Mouse (Mus musculus) forebrain, postnatal 0 days (tissue): ENCODE results near the gene Smim15. TPM values are rescaled to one million over a fixed set of nuclear protein-coding genes. Genes with fewer than 3 reads are reported as not detected.

Source experiments
- ATAC-seq: fragments of 200-750 bp; cut with Nextera tagmentation; 2 replicates; pipeline ENCODE4 v1.8.0; 2017; ENCODE audit warnings: mild to moderate bottlenecking, moderate library complexity
- DNase-seq: peaks from one replicate; pipeline ENCODE4 v3.0.0-alpha.2; 2015
- H3K27ac ChIP-seq: fragments of 300-500 bp; sonication (generic); 2 replicates; pipeline ENCODE4 v1.5.1; 2014; ENCODE audit warnings: low read depth, mild to moderate bottlenecking, antibody characterized with exemption, low read length, moderate library complexity, mixed read lengths
- H3K27me3 ChIP-seq: fragments of 300-500 bp; sonication (generic); 2 replicates; pipeline ENCODE4 v1.6.1; 2014; ENCODE audit warnings: mild to moderate bottlenecking, low read length, mixed read lengths; ENCODE audit not compliant: insufficient read depth
- H3K36me3 ChIP-seq: fragments of 300-500 bp; sonication (generic); 2 replicates; pipeline ENCODE4 v1.6.1; 2014; ENCODE audit warnings: mild to moderate bottlenecking, moderate library complexity; ENCODE audit not compliant: insufficient read depth
- H3K4me1 ChIP-seq: fragments of 300-500 bp; sonication (generic); 2 replicates; pipeline ENCODE4 v1.6.1; 2014; ENCODE audit warnings: antibody characterized with exemption; ENCODE audit not compliant: insufficient read depth
- H3K4me2 ChIP-seq: fragments of 300-500 bp; sonication (generic); 2 replicates; pipeline ENCODE4 v1.6.1; 2014; ENCODE audit warnings: low read depth, mild to moderate bottlenecking, moderate library complexity
- H3K4me3 ChIP-seq: fragments of 300-500 bp; sonication (generic); 2 replicates; pipeline ENCODE4 v1.5.1; 2014; ENCODE audit warnings: low read depth, low read length, mixed read lengths
- H3K9ac ChIP-seq: fragments of 300-500 bp; sonication (generic); 2 replicates; pipeline ENCODE4 v1.6.1; 2014; ENCODE audit warnings: mild to moderate bottlenecking
- H3K9me3 ChIP-seq: fragments of 300-500 bp; sonication (generic); 2 replicates; pipeline ENCODE4 v1.6.1; 2016; ENCODE audit warnings: low read length
- CTCF ChIP-seq: sonication (generic); IDR thresholded peaks from 2 replicates; pipeline ENCODE4 v1.5.1; 2016; ENCODE audit warnings: antibody characterized with exemption, control low read depth, low read depth
- WGBS: fragments of 180-500 bp; shearing (Covaris S2); extraction: QIAGEN DNeasy Blood & Tissue Kit; methylation state at CpG from one replicate; pipeline ENCODE4 v1.1.7; 2014; 5-methylcytosine and 5-hydroxymethylcytosine counted together
- polyA plus RNA-seq: library from polyadenylated mRNA; unstranded; fragments of >200 nt; fragmentation: Nextera tagmentation; extraction: Ambion mirVana; gene quantifications from 2 replicates; pipeline ENCODE4 v1.2.1, GENCODE M21; 2015
- total RNA-seq: library from RNA; depleted of rRNA; stranded (reverse); fragments of >200 nt; gene quantifications from 2 replicates; pipeline ENCODE4 v1.2.3, GENCODE M21; 2014; rRNA removed

Smim15 gene
- total RNA-seq: 40.3 and 46.5 TPM in 2 replicates
- polyA plus RNA-seq: 34.0 and 36.8 TPM in 2 replicates

GRCm38 (mm10) chr13:108044222-108044941 lies at the start of gene Smim15:
TSS of gene Smim15 (plus strand) at chr13:108044446.
- Histone ChIP-seq H3K4me1 (peaks cover 12% of the 10 kb centered on the region; the same call in 1 of the 2 replicates), H3K27ac (peak within 1 kb of the TSS; percentile 87), H3K9me3 (no peaks in the 10 kb centered on the region), H3K4me3 (peak within 1 kb of the TSS; percentile 91), H3K36me3 (no peaks in the 10 kb centered on the region), H3K27me3 (no peaks in the 10 kb centered on the region), H3K4me2 (peak within 1 kb of the TSS; percentile 63), H3K9ac (peak within 1 kb of the TSS; percentile 72)
- no peak for TF ChIP-seq CTCF
- WGBS: 1% methylated on average over 71 of the region's 71 CpGs
- ATAC-seq (peak; percentile 98), DNase-seq (peak; percentile 94)

- ATAC-seq (no peak), DNase-seq (no peak)
- no peak for TF ChIP-seq CTCF
- WGBS: 45% methylated on average over 7 of the region's 7 CpGs
- H3K4me1 ChIP-seq: no peaks in the 10 kb centered on the region
- H3K4me2 ChIP-seq: no peak overlapping the region
- no peaks in the 10 kb centered on the region for H3K9me3 ChIP-seq
- no peaks in the 10 kb centered on the region for H3K27me3 ChIP-seq
- no peak overlapping the region for H3K9ac ChIP-seq
- H3K27ac ChIP-seq: no peak overlapping the region
- no peak overlapping the region for H3K4me3 ChIP-seq
- no peaks in the 10 kb centered on the region for H3K36me3 ChIP-seq
These were observed 49.0 kb upstream of the Smim15 start for GRCm38 (mm10) chr13:107995211-107995610.

DNA sequence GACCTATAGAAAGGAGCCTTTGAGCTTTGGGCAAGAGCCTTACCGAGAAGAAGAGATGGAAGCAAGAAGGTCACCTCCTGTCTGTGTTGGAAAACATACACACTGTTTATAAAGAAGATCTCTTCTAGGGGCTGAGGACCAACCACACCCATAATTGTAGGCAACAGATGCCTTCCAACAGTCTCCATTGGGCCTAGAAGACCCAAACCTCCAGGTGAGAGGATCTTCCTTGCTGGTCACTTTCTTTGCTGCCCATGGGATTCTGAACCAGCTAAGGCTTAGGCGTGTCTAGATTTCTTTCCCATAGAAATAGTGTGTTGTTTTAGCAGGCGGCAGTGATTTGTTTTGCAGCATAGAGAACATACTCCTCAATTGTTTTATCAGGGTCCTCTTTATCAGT lies 47.9 kb upstream of the Smim15 start:
- ATAC-seq (no peak), DNase-seq (no peak)
- Histone ChIP-seq H3K4me2 (no peak overlapping the region), H3K4me3 (no peak overlapping the region), H3K4me1 (no peaks in the 10 kb centered on the region), H3K36me3 (no peaks in the 10 kb centered on the region), H3K27me3 (no peaks in the 10 kb centered on the region), H3K9ac (no peak overlapping the region), H3K27ac (no peak overlapping the region), H3K9me3 (no peaks in the 10 kb centered on the region)
- 90% methylated on average over 3 of the region's 3 CpGs for WGBS
- TF ChIP-seq CTCF: no peak

GRCm38 (mm10) chr13:108007861-108008260 lies 36.4 kb upstream of the Smim15 start:
- no peaks in the 10 kb centered on the region for H3K4me1 ChIP-seq
- H3K27ac ChIP-seq: no peak overlapping the region
- 58% methylated on average over 4 of the region's 4 CpGs for WGBS
- no peaks in the 10 kb centered on the region for H3K36me3 ChIP-seq
- H3K4me3 ChIP-seq: no peak overlapping the region
- ATAC-seq: no peak
- H3K9ac ChIP-seq: no peak overlapping the region
- DNase-seq: peak; percentile 1
- no peak overlapping the region for H3K4me2 ChIP-seq
- no peak for TF ChIP-seq CTCF
- no peaks in the 10 kb centered on the region for H3K27me3 ChIP-seq
- no peaks in the 10 kb centered on the region for H3K9me3 ChIP-seq

DNA sequence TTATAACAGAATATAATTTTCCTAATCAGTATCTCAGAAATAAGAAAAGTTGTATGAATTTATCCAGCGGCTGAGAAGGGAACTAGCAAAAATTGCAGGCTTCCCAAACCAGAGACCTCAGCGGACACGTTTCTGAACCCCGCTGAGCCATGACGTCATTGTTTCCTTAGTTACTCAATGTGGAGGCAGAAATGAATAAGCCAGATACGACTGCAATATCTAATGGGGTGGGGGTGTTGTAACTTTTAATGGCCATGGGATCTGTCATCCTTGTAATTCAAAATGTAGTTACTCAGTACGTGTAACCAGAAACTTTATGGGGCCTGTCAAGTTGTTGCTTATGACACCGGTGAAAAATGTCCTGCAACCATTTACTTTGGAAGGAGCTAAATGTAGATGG lies 31.1 kb upstream of the Smim15 start:
- 82% methylated on average over 8 of the region's 8 CpGs for WGBS
- H3K36me3 ChIP-seq: no peaks in the 10 kb centered on the region
- no peak overlapping the region for H3K27ac ChIP-seq
- H3K4me1 ChIP-seq: no peaks in the 10 kb centered on the region
- no peaks in the 10 kb centered on the region for H3K9me3 ChIP-seq
- no peak overlapping the region for H3K4me3 ChIP-seq
- H3K27me3 ChIP-seq: no peaks in the 10 kb centered on the region
- TF ChIP-seq CTCF: no peak
- DNase-seq: no peak
- no peak overlapping the region for H3K4me2 ChIP-seq
- no peak for ATAC-seq
- H3K9ac ChIP-seq: no peak overlapping the region

GRCm38 (mm10) chr13:108013839-108014238 lies 30.4 kb upstream of the Smim15 start:
- no peak for ATAC-seq
- H3K27me3 ChIP-seq: no peaks in the 10 kb centered on the region
- H3K4me2 ChIP-seq: no peak overlapping the region

GRCm38 (mm10) chr13:108015166-108015565 lies 29.1 kb upstream of the Smim15 start:
- no peaks in the 10 kb centered on the region for H3K36me3 ChIP-seq
- no peaks in the 10 kb centered on the region for H3K9me3 ChIP-seq
- TF ChIP-seq CTCF: no peak
- no peak for ATAC-seq
- no peaks in the 10 kb centered on the region for H3K4me1 ChIP-seq
- no peaks in the 10 kb centered on the region for H3K27me3 ChIP-seq
- WGBS: 86% methylated on average over 6 of the region's 6 CpGs
- no peak overlapping the region for H3K4me3 ChIP-seq
- no peak overlapping the region for H3K27ac ChIP-seq
- H3K9ac ChIP-seq: no peak overlapping the region
- DNase-seq: no peak
- no peak overlapping the region for H3K4me2 ChIP-seq

More at GRCm38 (mm10) chr13:108013839-108014238, 30.4 kb upstream of the Smim15 start:
- no peaks in the 10 kb centered on the region for H3K4me1 ChIP-seq
- no peak for TF ChIP-seq CTCF
- H3K4me3 ChIP-seq: no peak overlapping the region
- H3K9ac ChIP-seq: no peak overlapping the region
- no peak overlapping the region for H3K27ac ChIP-seq
- WGBS: 92% methylated on average over 6 of the region's 6 CpGs
- no peaks in the 10 kb centered on the region for H3K9me3 ChIP-seq
- no peak for DNase-seq
- H3K36me3 ChIP-seq: no peaks in the 10 kb centered on the region
